Mouse (Mus musculus) heart, adult 2 months (tissue): ENCODE data around the gene Lca5l. TPM values are rescaled to one million over a fixed set of nuclear protein-coding genes. Genes with fewer than 3 reads are reported as not detected.

Experiments
- DNase-seq, 2 experiments: peaks; one replicate each; pipeline ENCODE4 v3.0.0; 2021
- H3K27ac ChIP-seq: fragments of 200-600 bp; 2 replicates; pipeline ENCODE4 v1.8.1; 2022
- H3K27me3 ChIP-seq: fragments of 200-500 bp; 2 replicates; pipeline ENCODE4 v1.6.1; 2012; ENCODE audit warnings: mild to moderate bottlenecking, low read length, inconsistent platforms, mixed read lengths; ENCODE audit not compliant: control insufficient read depth, insufficient read depth
- H3K36me3 ChIP-seq: fragments of 200-500 bp; 2 replicates; pipeline ENCODE4 v1.6.1; 2012; ENCODE audit warnings: low read length, inconsistent platforms; ENCODE audit not compliant: control insufficient read depth, insufficient read depth
- H3K4me1 ChIP-seq: fragments of 200-500 bp; 2 replicates; pipeline ENCODE4 v1.6.1; 2011; ENCODE audit warnings: low read length; ENCODE audit not compliant: control insufficient read depth, insufficient read depth
- H3K4me3 ChIP-seq: fragments of 200-600 bp; 2 replicates; pipeline ENCODE4 v1.8.1; 2022
- H3K79me2 ChIP-seq: fragments of 200-500 bp; replicated peaks from 2 replicates; pipeline ENCODE4 v1.6.1; 2012; ENCODE audit warnings: mild to moderate bottlenecking, inconsistent platforms, low read length, moderate library complexity, mixed read lengths; ENCODE audit not compliant: control insufficient read depth, insufficient read depth
- H3K9ac ChIP-seq: fragments of 200-500 bp; 2 replicates; pipeline ENCODE4 v1.6.1; 2012; ENCODE audit warnings: low read depth, mild to moderate bottlenecking, control low read depth, inconsistent platforms, low read length, mixed read lengths
- CTCF ChIP-seq: fragments of 200-600 bp; IDR thresholded peaks from 2 replicates; pipeline ENCODE4 v1.8.1; 2022; ENCODE audit warnings: antibody characterized with exemption, mild to moderate bottlenecking, moderate library complexity
- EP300 ChIP-seq: fragments of 200-500 bp; IDR thresholded peaks from 2 replicates; pipeline ENCODE4 v1.6.1; 2011; ENCODE audit warnings: low read depth, low read length, control low read depth; ENCODE audit not compliant: insufficient read depth
- POLR2A ChIP-seq: fragments of 200-500 bp; IDR thresholded peaks from 2 replicates; pipeline ENCODE4 v1.6.1; 2011; ENCODE audit warnings: mild to moderate bottlenecking, low read depth, low read length, control low read depth; ENCODE audit not compliant: insufficient read depth
- WGBS: fragments of 180-500 bp; shearing (Covaris S2); methylation state at CpG from one replicate; pipeline ENCODE4 v1.1.7; 2018; 5-methylcytosine and 5-hydroxymethylcytosine counted together
- intact Hi-C: fragments of 180-260 bp; cut with DNase I; formaldehyde crosslinking; loops from one replicate; pipeline ENCODE4 v1.15.1; 2025
- polyA plus RNA-seq: library from polyadenylated mRNA; depleted of rRNA; stranded (reverse); fragments of >200 nt; gene quantifications from 2 replicates; pipeline ENCODE4 v1.2.3, GENCODE M21; 2012
- total RNA-seq, 2 experiments: library from RNA; stranded (reverse); gene quantifications; 2 replicates each; pipeline ENCODE4 v1.2.3; 2021

Lca5l gene
- total and polyA plus RNA-seq, 3 experiments, result 0.34 to 0.39 (median 0.37) TPM

DNA sequence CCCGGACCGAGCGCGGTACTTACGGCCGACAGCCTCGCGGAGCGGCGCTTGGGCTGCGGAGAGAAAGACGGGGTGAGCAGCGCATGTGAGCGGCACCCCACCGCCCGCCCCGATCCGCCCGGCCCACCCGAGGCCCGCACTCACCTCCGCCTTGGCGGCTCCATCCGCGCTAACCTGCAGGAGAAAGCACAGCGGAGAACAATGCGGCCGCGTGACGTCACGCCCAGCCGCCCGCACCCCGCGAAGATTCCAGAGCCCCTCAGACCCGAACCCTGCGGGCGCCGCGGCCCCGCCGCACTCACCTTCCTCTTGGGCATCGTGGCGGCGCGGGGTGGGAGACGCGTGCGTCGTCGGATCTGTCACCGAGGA lies 64.8 kb downstream of the Lca5l start:
- Histone ChIP-seq H3K27ac (peak overlapping the region; percentile 92), H3K9ac (peak overlapping the region; percentile 84), H3K36me3 (peaks cover 14% of the 10 kb centered on the region; the same call in 1 of the 2 replicates), H3K4me1 (0 out of 2 replicates have a peak, but pooled peaks cover 2% of the 10 kb centered on the region), H3K27me3 (no peaks in the 10 kb centered on the region), H3K79me2 (no peaks in the 10 kb centered on the region), H3K4me3 (peak overlapping the region; percentile 63)
- intact Hi-C loops, result no loop called here
- TF ChIP-seq EP300, result no peak
- no peak for TF ChIP-seq POLR2A
- TF ChIP-seq CTCF, result no peak
- no peak for DNase-seq
- under 1% methylated on average over 52 of the region's 52 CpGs for WGBS

DNA sequence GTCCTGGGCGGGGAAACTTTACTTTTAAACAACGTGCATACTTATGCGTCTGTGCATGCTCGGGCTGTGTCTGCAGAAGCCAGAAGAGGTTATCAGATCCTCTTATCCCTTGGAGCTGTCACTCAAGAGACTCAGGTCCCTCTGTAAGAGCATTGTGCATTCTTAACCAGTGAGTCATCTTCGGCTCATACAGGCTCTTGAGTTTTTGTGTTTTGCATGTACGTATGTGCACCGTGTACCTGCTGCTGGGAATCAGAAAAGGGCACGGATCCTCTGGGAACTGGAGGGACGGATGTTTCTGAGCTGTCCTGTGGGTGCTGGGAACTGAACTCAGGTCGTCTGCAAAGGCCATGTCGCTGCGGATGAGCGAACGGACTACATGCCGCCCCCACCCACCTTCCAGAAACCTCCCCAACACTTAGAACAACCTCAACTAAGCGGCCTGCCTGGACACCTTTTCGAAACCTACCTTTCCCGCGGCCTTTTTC lies 65.3 kb downstream of the Lca5l start:
- H3K9ac ChIP-seq, result peak overlapping the region; percentile 84
- H3K36me3 ChIP-seq, result peaks cover 14% of the 10 kb centered on the region; the same call in 1 of the 2 replicates
- intact Hi-C loops, result no loop called here
- H3K4me3 ChIP-seq, result peak overlapping the region; percentile 63
- no peak for DNase-seq
- peak overlapping the region; percentile 92 for H3K27ac ChIP-seq
- TF ChIP-seq POLR2A, result no peak
- no peak for TF ChIP-seq EP300
- TF ChIP-seq CTCF, result no peak
- no peaks in the 10 kb centered on the region for H3K79me2 ChIP-seq
- no peaks in the 10 kb centered on the region for H3K27me3 ChIP-seq
- 4% methylated on average over 19 of the region's 19 CpGs for WGBS
- H3K4me1 ChIP-seq, result 0 out of 2 replicates have a peak, but pooled peaks cover 2% of the 10 kb centered on the region

DNA sequence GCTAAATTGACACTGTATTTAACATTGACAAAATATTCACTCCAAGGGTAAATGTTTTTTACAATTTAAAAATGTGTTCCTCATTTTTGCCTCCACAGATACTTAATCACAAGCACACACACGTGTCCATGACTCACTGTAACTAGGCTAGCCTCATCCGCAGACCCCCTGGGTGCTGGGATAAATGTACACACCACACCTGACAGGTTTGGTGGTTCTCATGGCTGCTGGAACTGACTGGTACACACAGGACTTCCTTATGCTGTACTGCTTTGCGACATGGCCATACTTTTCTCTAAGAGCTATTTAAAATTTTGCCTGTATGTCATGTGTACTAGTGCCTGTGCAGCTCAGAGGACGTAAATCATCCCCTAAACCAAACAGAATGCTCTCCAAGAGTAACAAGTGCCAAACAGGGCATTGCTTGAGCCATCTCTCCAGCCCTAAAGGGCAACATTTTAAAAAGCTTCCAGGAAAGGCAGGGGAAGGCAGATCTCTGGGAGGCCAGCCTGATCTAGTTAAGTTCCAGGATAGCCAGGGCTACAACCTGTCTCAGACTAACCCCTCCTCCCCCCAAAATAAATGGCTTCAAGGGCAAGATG lies 71.9 kb downstream of the Lca5l start:
- intact Hi-C loops, result no loop called here
- no peak for DNase-seq
- no peak overlapping the region for H3K27ac ChIP-seq

DNA sequence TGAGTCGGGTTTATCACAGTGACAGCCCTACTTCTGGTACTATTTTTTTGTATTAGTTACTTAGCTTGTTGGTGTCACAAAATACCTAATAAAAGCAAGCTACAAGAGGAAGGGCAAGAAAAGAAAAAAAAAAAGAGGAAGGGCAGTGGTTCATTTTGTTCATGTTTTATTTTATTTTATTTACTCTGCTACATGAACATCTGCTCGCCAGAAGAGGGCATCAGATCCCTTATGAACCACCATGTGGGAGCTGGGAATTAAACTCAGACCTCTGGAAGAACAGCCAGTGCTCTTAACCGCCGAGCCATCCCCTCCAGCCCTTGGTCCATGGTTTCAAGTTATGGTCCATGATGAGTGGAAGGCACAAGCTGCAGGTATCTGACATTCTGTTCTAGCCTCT lies 77.3 kb downstream of the Lca5l start:
- Histone ChIP-seq H3K27me3 (no peaks in the 10 kb centered on the region), H3K27ac (no peak overlapping the region), H3K36me3 (no peaks in the 10 kb centered on the region), H3K9ac (no peak overlapping the region), H3K4me1 (no peaks in the 10 kb centered on the region), H3K4me3 (no peak overlapping the region), H3K79me2 (no peaks in the 10 kb centered on the region)
- DNase-seq, result no peak
- TF ChIP-seq CTCF (peak; percentile 41), POLR2A (no peak), EP300 (no peak)
- 52% methylated on average over 4 of the region's 4 CpGs for WGBS
- intact Hi-C loops, result no loop called here

More for the DNA sequence above, 71.9 kb downstream of the Lca5l start:
- no peak overlapping the region for H3K9ac ChIP-seq
- peaks cover 3% of the 10 kb centered on the region for H3K36me3 ChIP-seq
- H3K27me3 ChIP-seq, result no peaks in the 10 kb centered on the region
- H3K4me1 ChIP-seq, result no peaks in the 10 kb centered on the region
- WGBS, result 66% methylated on average over 4 of the region's 4 CpGs
- H3K79me2 ChIP-seq, result no peaks in the 10 kb centered on the region
- TF ChIP-seq CTCF (no peak), EP300 (no peak), POLR2A (no peak)
- H3K4me3 ChIP-seq, result no peak overlapping the region

DNA sequence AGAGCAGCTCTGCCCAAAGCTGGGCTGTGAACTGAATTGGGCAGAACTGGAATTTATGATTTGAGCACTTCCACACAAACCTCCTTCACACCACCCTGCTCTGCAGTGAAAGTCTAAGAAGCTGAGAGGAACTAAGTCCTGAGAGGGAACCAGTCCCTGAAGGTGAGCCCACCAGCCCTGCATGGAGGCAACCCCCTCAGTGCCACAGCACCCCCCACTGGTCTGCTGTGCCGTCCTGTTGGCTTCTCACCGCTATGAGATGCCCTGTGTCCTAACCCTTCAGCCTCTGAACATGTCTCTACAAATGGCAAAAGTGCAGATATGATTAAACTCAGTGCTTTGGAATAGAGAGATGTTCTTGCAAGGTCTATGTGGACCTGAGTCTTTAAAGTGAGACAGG lies 79.3 kb downstream of the Lca5l start:
- H3K79me2 ChIP-seq, result no peaks in the 10 kb centered on the region
- no peak overlapping the region for H3K27ac ChIP-seq
- 71% methylated on average over 2 of the region's 2 CpGs for WGBS
- no peaks in the 10 kb centered on the region for H3K4me1 ChIP-seq
- no peaks in the 10 kb centered on the region for H3K27me3 ChIP-seq
- no peaks in the 10 kb centered on the region for H3K36me3 ChIP-seq
- no peak for TF ChIP-seq CTCF
- TF ChIP-seq POLR2A, result no peak
- no peak for TF ChIP-seq EP300
- H3K4me3 ChIP-seq, result no peak overlapping the region
- DNase-seq, result no peak
- H3K9ac ChIP-seq, result no peak overlapping the region
- intact Hi-C loops, result no loop called here

DNA sequence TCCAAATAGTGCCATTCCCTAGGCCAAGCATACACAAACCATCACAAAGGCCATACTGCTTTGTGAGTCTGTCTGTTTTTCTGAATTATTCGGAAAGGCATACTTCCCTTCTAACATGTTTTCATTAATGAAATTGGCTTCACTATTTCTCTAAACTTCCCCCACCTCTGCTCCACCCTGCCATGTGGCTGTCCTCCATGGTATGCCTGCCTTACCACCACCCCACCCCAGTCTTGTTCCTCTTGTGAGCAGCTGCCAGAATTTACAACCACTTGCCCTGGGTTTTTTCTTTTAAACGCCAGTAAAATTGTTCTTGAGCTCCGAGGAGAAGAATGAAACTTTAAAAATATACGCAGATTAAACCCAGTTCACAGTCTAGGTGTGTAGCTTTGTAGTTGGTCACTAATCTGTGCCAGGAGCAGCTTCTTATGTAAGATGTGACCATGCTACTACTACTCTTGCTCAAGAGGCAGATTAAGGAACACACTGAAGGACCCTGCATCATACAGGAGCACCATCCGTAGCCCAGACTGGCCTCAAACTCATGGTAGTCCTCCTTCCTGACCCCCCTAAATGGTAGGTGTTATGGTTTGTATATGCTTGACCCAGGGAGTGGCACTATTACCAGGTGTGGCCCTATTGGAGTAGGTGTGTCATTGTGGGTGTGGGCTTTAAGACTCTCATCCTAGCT lies 81.3 kb downstream of the Lca5l start:
- Histone ChIP-seq H3K4me3 (no peak overlapping the region), H3K36me3 (no peaks in the 10 kb centered on the region), H3K79me2 (no peaks in the 10 kb centered on the region), H3K9ac (no peak overlapping the region), H3K4me1 (no peaks in the 10 kb centered on the region), H3K27ac (no peak overlapping the region), H3K27me3 (no peaks in the 10 kb centered on the region)
- intact Hi-C loops, result no loop called here
- TF ChIP-seq EP300, result no peak
- TF ChIP-seq CTCF, result no peak
- no peak for TF ChIP-seq POLR2A
- WGBS, result 83% methylated on average over 5 of the region's 5 CpGs
- no peak for DNase-seq
